Mouse (Mus musculus) embryonic fibroblast, embryonic 13.5 days (primary cell): ENCODE data around the gene Nt5dc2. TPM values are rescaled to one million over a fixed set of nuclear protein-coding genes. Genes with fewer than 3 reads are reported as not detected.

ENCODE experiments used
- H3K27ac ChIP-seq: 2 replicates; pipeline ENCODE4 v1.5.1; 2012; ENCODE audit warnings: low read length, control low read depth, inconsistent platforms; ENCODE audit not compliant: insufficient read depth
- H3K4me1 ChIP-seq: 2 replicates; pipeline ENCODE4 v1.6.1; 2011; ENCODE audit warnings: low read length; ENCODE audit not compliant: control insufficient read depth, insufficient read depth
- H3K4me3 ChIP-seq: 2 replicates; pipeline ENCODE4 v1.5.1; 2011; ENCODE audit warnings: mild to moderate bottlenecking, control low read depth, low read length; ENCODE audit not compliant: insufficient read depth
- CTCF ChIP-seq: IDR thresholded peaks from 2 replicates; pipeline ENCODE4 v1.5.1; 2011; ENCODE audit warnings: mild to moderate bottlenecking, control low read depth, low read length, moderate library complexity, borderline replicate concordance; ENCODE audit not compliant: insufficient read depth
- POLR2A ChIP-seq: IDR thresholded peaks from 2 replicates; pipeline ENCODE4 v1.6.1; 2011; ENCODE audit warnings: low read depth, mild to moderate bottlenecking, control low read depth, low read length, moderate library complexity
- polyA plus RNA-seq: library from polyadenylated mRNA; stranded (reverse); fragments of >200 nt; gene quantifications from 2 replicates; pipeline ENCODE4 v1.2.4, GENCODE M21; 2011; ENCODE audit warnings: low read depth; ENCODE audit not compliant: missing spikeins, insufficient read length

Nt5dc2 gene
- polyA plus RNA-seq, 1 experiment: 119 TPM

GRCm38 (mm10) chr14:31166827-31167226 lies 36.0 kb downstream of the Nt5dc2 start:
- Histone ChIP-seq H3K4me3 (no peak overlapping the region), H3K27ac (no peak overlapping the region), H3K4me1 (no peaks in the 10 kb centered on the region)
- no peak for TF ChIP-seq POLR2A
- no peak for TF ChIP-seq CTCF

GRCm38 (mm10) chr14:31168425-31168824 lies 37.6 kb downstream of the Nt5dc2 start, which contains the start of gene Stab1:
Gene Stab1, minus strand, starts transcription at chr14:31168641.
- TF ChIP-seq POLR2A: no peak
- no peak for TF ChIP-seq CTCF
- Histone ChIP-seq H3K4me1 (no peaks in the 10 kb centered on the region), H3K4me3 (no peak within 1 kb of the TSS), H3K27ac (no peak within 1 kb of the TSS)

GRCm38 (mm10) chr14:31169508-31169907 lies 38.7 kb downstream of the Nt5dc2 start:
- Histone ChIP-seq H3K4me3 (no peak overlapping the region), H3K27ac (no peak overlapping the region), H3K4me1 (no peaks in the 10 kb centered on the region)
- TF ChIP-seq POLR2A (no peak), CTCF (no peak)

GRCm38 (mm10) chr14:31170963-31171362 lies 40.1 kb downstream of the Nt5dc2 start:
- no peak overlapping the region for H3K4me3 ChIP-seq
- TF ChIP-seq POLR2A (no peak), CTCF (no peak)
- H3K27ac ChIP-seq: no peak overlapping the region
- no peaks in the 10 kb centered on the region for H3K4me1 ChIP-seq

- Histone ChIP-seq H3K4me1 (no peaks in the 10 kb centered on the region), H3K4me3 (no peak overlapping the region), H3K27ac (no peak overlapping the region)
- no peak for TF ChIP-seq CTCF
- TF ChIP-seq POLR2A: no peak
These were observed 40.5 kb downstream of the Nt5dc2 start for GRCm38 (mm10) chr14:31171386-31171785.

GRCm38 (mm10) chr14:31171821-31172220 lies 41.0 kb downstream of the Nt5dc2 start:
- Histone ChIP-seq H3K27ac (no peak overlapping the region), H3K4me1 (no peaks in the 10 kb centered on the region), H3K4me3 (no peak overlapping the region)
- TF ChIP-seq POLR2A (no peak), CTCF (no peak)

GRCm38 (mm10) chr14:31172781-31173455 lies 42.1 kb downstream of the Nt5dc2 start:
- no peak for TF ChIP-seq POLR2A
- no peak for TF ChIP-seq CTCF
- H3K4me3 ChIP-seq: no peak overlapping the region
- no peaks in the 10 kb centered on the region for H3K4me1 ChIP-seq
- no peak overlapping the region for H3K27ac ChIP-seq

GRCm38 (mm10) chr14:31173537-31173936 lies 42.7 kb downstream of the Nt5dc2 start:
- Histone ChIP-seq H3K4me3 (no peak overlapping the region), H3K4me1 (no peaks in the 10 kb centered on the region), H3K27ac (no peak overlapping the region)
- TF ChIP-seq CTCF (no peak), POLR2A (no peak)

- Histone ChIP-seq H3K27ac (no peak overlapping the region), H3K4me1 (no peaks in the 10 kb centered on the region), H3K4me3 (no peak overlapping the region)
- no peak for TF ChIP-seq POLR2A
- TF ChIP-seq CTCF: no peak
These were observed 46.4 kb downstream of the Nt5dc2 start for GRCm38 (mm10) chr14:31177287-31177686.

GRCm38 (mm10) chr14:31177715-31178114 lies 46.9 kb downstream of the Nt5dc2 start:
- Histone ChIP-seq H3K27ac (no peak overlapping the region), H3K4me3 (no peak overlapping the region), H3K4me1 (no peaks in the 10 kb centered on the region)
- TF ChIP-seq CTCF (no peak), POLR2A (no peak)
